Mouse (Mus musculus) kidney, adult 18-20 months (tissue): ENCODE data around the gene Npc1l1.
"Not testable (repeated sequence)": the region's sequence is repeated elsewhere in the genome, so short reads cannot be mapped to it uniquely, and the experiment has no call there.

ENCODE experiments used
- DNase-seq: peaks from one replicate; pipeline ENCODE4 v3.0.0; 2021

Npc1l1 gene

GRCm38 (mm10) chr11:6230012-6230411 lies at the start of gene Npc1l1:
Gene Npc1l1 (minus strand): TSS chr11:6230143.
- DNase-seq, result no peak

GRCm38 (mm10) chr11:6276466-6276865 lies 46.5 kb upstream of the Npc1l1 start:
- no peak for DNase-seq

- DNase-seq, result no peak
Observed at GRCm38 (mm10) chr11:6275094-6275484, 45.1 kb upstream of the Npc1l1 start.

- DNase-seq, result peak; percentile 99
Observed at GRCm38 (mm10) chr11:6274387-6275093, 44.6 kb upstream of the Npc1l1 start, which contains the start of gene Tmed4. Gene Tmed4 (minus strand): TSS chr11:6274870.

GRCm38 (mm10) chr11:6273607-6274006 lies 43.7 kb upstream of the Npc1l1 start:
- peak; percentile 33 for DNase-seq

GRCm38 (mm10) chr11:6267320-6268254 lies 37.6 kb upstream of the Npc1l1 start, which contains the start of gene Ddx56:
Gene Ddx56 (minus strand): TSS chr11:6267772.
- peak; percentile 91 for DNase-seq

- no peak for DNase-seq
Observed at GRCm38 (mm10) chr11:6266621-6267020, 36.7 kb upstream of the Npc1l1 start.

- DNase-seq, result peak; percentile 77
Observed at GRCm38 (mm10) chr11:6261434-6262082, 31.6 kb upstream of the Npc1l1 start.

- DNase-seq, result no peak
Observed at GRCm38 (mm10) chr11:6259413-6259812, 29.5 kb upstream of the Npc1l1 start.

GRCm38 (mm10) chr11:6256490-6257072 lies 26.6 kb upstream of the Npc1l1 start:
- peak; percentile 28 for DNase-seq

GRCm38 (mm10) chr11:6254602-6255001 lies 24.7 kb upstream of the Npc1l1 start:
- not testable (repeated sequence) for DNase-seq

- no peak for DNase-seq
Observed at GRCm38 (mm10) chr11:6252824-6253223, 22.9 kb upstream of the Npc1l1 start.

- DNase-seq, result no peak
Observed at GRCm38 (mm10) chr11:6252248-6252647, 22.3 kb upstream of the Npc1l1 start.

- no peak for DNase-seq
Observed at GRCm38 (mm10) chr11:6244707-6245106, 14.8 kb upstream of the Npc1l1 start.

- no peak for DNase-seq
Observed at GRCm38 (mm10) chr11:6233025-6233424, 3.1 kb upstream of the Npc1l1 start.

GRCm38 (mm10) chr11:6224541-6225229 lies 5.3 kb downstream of the Npc1l1 start:
- peak; percentile 8 for DNase-seq

- DNase-seq, result no peak
Observed at GRCm38 (mm10) chr11:6222187-6222586, 7.8 kb downstream of the Npc1l1 start.

- DNase-seq, result no peak
Observed at GRCm38 (mm10) chr11:6219967-6220366, 10.0 kb downstream of the Npc1l1 start.

- no peak for DNase-seq
Observed at GRCm38 (mm10) chr11:6218189-6218896, 11.6 kb downstream of the Npc1l1 start.

GRCm38 (mm10) chr11:6216834-6217233 lies 13.1 kb downstream of the Npc1l1 start:
- DNase-seq, result no peak

GRCm38 (mm10) chr11:6208158-6208557 lies 21.8 kb downstream of the Npc1l1 start:
- DNase-seq, result no peak

- no peak for DNase-seq
Observed at GRCm38 (mm10) chr11:6207090-6207489, 22.9 kb downstream of the Npc1l1 start.
